Mouse (Mus musculus): Measurements from ENCODE around the gene Fbxw4. TPM values are rescaled to one million over a fixed set of nuclear protein-coding genes. Genes with fewer than 3 reads are reported as not detected.
"Not testable (repeated sequence)": the region's sequence is repeated elsewhere in the genome, so short reads cannot be mapped to it uniquely, and the experiment has no call there.

Fbxw4 gene
- total RNA-seq, 2 experiments from 2014 or later = 34.2 to 36.9 TPM

- no peak for DNase-seq (ENCODE audit: extremely low spot score in 1 of 2, low spot score in 1 of 2)
These were observed 3.1 kb downstream of the Fbxw4 start for GRCm38 (mm10) chr19:45656810-45657595.

GRCm38 (mm10) chr19:45655870-45656269, 4.2 kb downstream of the Fbxw4 start:
- no peak for DNase-seq (ENCODE audit: extremely low spot score in 1 of 2, low spot score in 1 of 2)

- no peak for DNase-seq (ENCODE audit: extremely low spot score in 1 of 2, low spot score in 1 of 2)
These were observed 6.1 kb downstream of the Fbxw4 start for GRCm38 (mm10) chr19:45653986-45654385.

- DNase-seq (ENCODE audit: extremely low spot score in 1 of 2, low spot score in 1 of 2) = no peak
These were observed 7.7 kb downstream of the Fbxw4 start for GRCm38 (mm10) chr19:45652286-45652988.

- no peak for DNase-seq (ENCODE audit: extremely low spot score in 1 of 2, low spot score in 1 of 2)
These were observed 8.6 kb downstream of the Fbxw4 start for GRCm38 (mm10) chr19:45651524-45651923.

GRCm38 (mm10) chr19:45649776-45650175, 10.3 kb downstream of the Fbxw4 start:
- no peak for DNase-seq (ENCODE audit: extremely low spot score in 1 of 2, low spot score in 1 of 2)

GRCm38 (mm10) chr19:45648469-45648868, 11.6 kb downstream of the Fbxw4 start:
- not testable (repeated sequence) for DNase-seq (ENCODE audit: extremely low spot score in 1 of 2, low spot score in 1 of 2)

- DNase-seq (ENCODE audit: extremely low spot score in 1 of 2, low spot score in 1 of 2) = no peak
These were observed 13.2 kb downstream of the Fbxw4 start for GRCm38 (mm10) chr19:45646866-45647265.

GRCm38 (mm10) chr19:45640691-45641090, 19.4 kb downstream of the Fbxw4 start:
- no peak for DNase-seq (ENCODE audit: extremely low spot score in 1 of 2, low spot score in 1 of 2)

- DNase-seq (ENCODE audit: extremely low spot score in 1 of 2, low spot score in 1 of 2) = no peak
These were observed 24.2 kb downstream of the Fbxw4 start for GRCm38 (mm10) chr19:45635960-45636359.

GRCm38 (mm10) chr19:45631584-45631983, 28.5 kb downstream of the Fbxw4 start:
- DNase-seq (ENCODE audit: extremely low spot score in 1 of 2, low spot score in 1 of 2) = no peak

- no peak for DNase-seq (ENCODE audit: extremely low spot score in 1 of 2, low spot score in 1 of 2)
These were observed 29.2 kb downstream of the Fbxw4 start for GRCm38 (mm10) chr19:45630953-45631352.

GRCm38 (mm10) chr19:45629219-45629618, 30.9 kb downstream of the Fbxw4 start:
- DNase-seq (ENCODE audit: extremely low spot score in 1 of 2, low spot score in 1 of 2) = no peak

- DNase-seq (ENCODE audit: extremely low spot score in 1 of 2, low spot score in 1 of 2) = no peak
These were observed 31.5 kb downstream of the Fbxw4 start for GRCm38 (mm10) chr19:45628649-45629048.

GRCm38 (mm10) chr19:45627036-45627435, 33.1 kb downstream of the Fbxw4 start:
- DNase-seq (ENCODE audit: extremely low spot score in 1 of 2, low spot score in 1 of 2) = no peak

GRCm38 (mm10) chr19:45623710-45624109, 36.4 kb downstream of the Fbxw4 start:
- no peak for DNase-seq (ENCODE audit: extremely low spot score in 1 of 2, low spot score in 1 of 2)

GRCm38 (mm10) chr19:45622144-45622543, 38.0 kb downstream of the Fbxw4 start:
- DNase-seq (ENCODE audit: extremely low spot score in 1 of 2, low spot score in 1 of 2) = no peak

- no peak for DNase-seq (ENCODE audit: extremely low spot score in 1 of 2, low spot score in 1 of 2)
These were observed 39.1 kb downstream of the Fbxw4 start for GRCm38 (mm10) chr19:45621061-45621460.

GRCm38 (mm10) chr19:45619744-45620501, 40.2 kb downstream of the Fbxw4 start:
- no peak for DNase-seq (ENCODE audit: extremely low spot score in 1 of 2, low spot score in 1 of 2)

GRCm38 (mm10) chr19:45618184-45618583, 41.9 kb downstream of the Fbxw4 start:
- no peak for DNase-seq (ENCODE audit: extremely low spot score in 1 of 2, low spot score in 1 of 2)

- no peak for DNase-seq (ENCODE audit: extremely low spot score in 1 of 2, low spot score in 1 of 2)
These were observed 43.4 kb downstream of the Fbxw4 start for GRCm38 (mm10) chr19:45616735-45617134.

Data from layer of hippocampus, postnatal 25 days (tissue).